Mouse (Mus musculus) midbrain, embryonic 10.5 days (tissue): ENCODE results near the gene Rpl28. TPM values are rescaled to one million over a fixed set of nuclear protein-coding genes. Genes with fewer than 3 reads are reported as not detected.
A peak's percentile ranks its signal among the peaks of the same experiment; 100 is the strongest.
"Not testable (repeated sequence)": the region's sequence is repeated elsewhere in the genome, so short reads cannot be mapped to it uniquely, and the experiment has no call there.

Experiments used
- DNase-seq: peaks from one replicate; pipeline ENCODE4 v3.0.0-alpha.2; 2017; ENCODE audit warnings: low spot score
- H3K27ac ChIP-seq: fragments of 300-500 bp; sonication (generic); replicated peaks from 2 replicates; pipeline ENCODE4 v1.5.1; 2016; ENCODE audit warnings: mild to moderate bottlenecking
- H3K27me3 ChIP-seq: fragments of 300-500 bp; sonication (generic); 2 replicates; pipeline ENCODE4 v1.6.1; 2016; ENCODE audit warnings: low read depth, mild to moderate bottlenecking; ENCODE audit not compliant: poor library complexity, severe bottlenecking
- H3K36me3 ChIP-seq: fragments of 300-500 bp; sonication (generic); 2 replicates; pipeline ENCODE4 v1.6.1; 2016; ENCODE audit warnings: mild to moderate bottlenecking, moderate library complexity
- H3K4me1 ChIP-seq: fragments of 300-500 bp; sonication (generic); 2 replicates; pipeline ENCODE4 v1.6.1; 2016
- H3K4me3 ChIP-seq: fragments of 300-500 bp; sonication (generic); 2 replicates; pipeline ENCODE4 v1.5.1; 2016; ENCODE audit warnings: mild to moderate bottlenecking, moderate library complexity
- H3K9me3 ChIP-seq: fragments of 300-500 bp; sonication (generic); replicated peaks from 2 replicates; pipeline ENCODE4 v1.6.1; 2016; ENCODE audit warnings: mild to moderate bottlenecking
- WGBS: fragments of 180-500 bp; shearing (Covaris S2); methylation state at CpG from one replicate; pipeline ENCODE4 v1.1.7; 2016; 5-methylcytosine and 5-hydroxymethylcytosine counted together
- polyA plus RNA-seq: library from polyadenylated mRNA; unstranded; fragments of >200 nt; fragmentation: Nextera tagmentation; extraction: Ambion mirVana; gene quantifications from 2 replicates; pipeline ENCODE4 v1.2.1, GENCODE M21; 2016

The Rpl28 gene
- polyA plus RNA-seq, 1 experiment from 2014 or later = 383 TPM

GRCm38 (mm10) chr7:4789436-4789935 is 3.2 kb upstream of the Rpl28 start, which contains the start of gene Tmem238:
Gene Tmem238, minus strand, starts transcription at chr7:4789656.
- WGBS = 9% methylated on average over 40 of the region's 40 CpGs
- peak within 1 kb of the TSS; percentile 89 for H3K27ac ChIP-seq
- H3K4me3 ChIP-seq = peak within 1 kb of the TSS; percentile 62
- peaks cover 10% of the 10 kb centered on the region for H3K36me3 ChIP-seq
- H3K27me3 ChIP-seq = peaks cover 45% of the 10 kb centered on the region
- no peak for DNase-seq
- H3K9me3 ChIP-seq = no peaks in the 10 kb centered on the region
- H3K4me1 ChIP-seq = peaks cover 24% of the 10 kb centered on the region

GRCm38 (mm10) chr7:4793248-4793647 is 574 bp downstream of the Rpl28 start:
- Histone ChIP-seq H3K27ac (peak overlapping the region; percentile 93), H3K27me3 (peaks cover 26% of the 10 kb centered on the region), H3K4me3 (peak overlapping the region; percentile 80), H3K4me1 (peaks cover 29% of the 10 kb centered on the region), H3K36me3 (peaks cover 48% of the 10 kb centered on the region)
- H3K9me3 ChIP-seq, DNase-seq: not testable (repeated sequence)
- under 1% methylated on average over 31 of the region's 31 CpGs for WGBS

DNA sequence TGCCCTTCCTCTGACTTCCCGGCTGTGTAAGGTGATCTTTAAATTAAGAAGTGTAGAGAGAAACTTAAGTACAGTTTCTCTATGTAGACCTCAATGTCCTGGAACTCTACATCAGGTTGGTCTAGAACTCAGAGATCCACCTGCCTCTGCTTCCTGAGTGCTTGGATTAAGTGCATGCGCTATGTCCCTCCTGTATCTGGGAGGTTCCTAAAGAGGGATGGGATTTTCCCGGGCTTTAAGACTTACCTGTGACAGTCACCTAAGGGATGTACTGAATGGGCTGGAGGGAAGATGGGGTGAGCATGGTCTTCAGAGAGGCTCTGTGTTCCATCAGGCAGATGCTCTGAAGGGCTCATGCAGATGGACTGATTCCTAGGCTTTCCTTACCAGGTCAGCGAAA is 1.0 kb downstream of the Rpl28 start:
- Histone ChIP-seq H3K4me1 (peaks cover 26% of the 10 kb centered on the region), H3K9me3 (no peaks in the 10 kb centered on the region), H3K27ac (peak overlapping the region; percentile 93), H3K36me3 (peaks cover 49% of the 10 kb centered on the region), H3K4me3 (peak overlapping the region; percentile 80), H3K27me3 (peaks cover 22% of the 10 kb centered on the region)
- WGBS = 39% methylated on average over 4 of the region's 4 CpGs
- DNase-seq = no peak

DNA sequence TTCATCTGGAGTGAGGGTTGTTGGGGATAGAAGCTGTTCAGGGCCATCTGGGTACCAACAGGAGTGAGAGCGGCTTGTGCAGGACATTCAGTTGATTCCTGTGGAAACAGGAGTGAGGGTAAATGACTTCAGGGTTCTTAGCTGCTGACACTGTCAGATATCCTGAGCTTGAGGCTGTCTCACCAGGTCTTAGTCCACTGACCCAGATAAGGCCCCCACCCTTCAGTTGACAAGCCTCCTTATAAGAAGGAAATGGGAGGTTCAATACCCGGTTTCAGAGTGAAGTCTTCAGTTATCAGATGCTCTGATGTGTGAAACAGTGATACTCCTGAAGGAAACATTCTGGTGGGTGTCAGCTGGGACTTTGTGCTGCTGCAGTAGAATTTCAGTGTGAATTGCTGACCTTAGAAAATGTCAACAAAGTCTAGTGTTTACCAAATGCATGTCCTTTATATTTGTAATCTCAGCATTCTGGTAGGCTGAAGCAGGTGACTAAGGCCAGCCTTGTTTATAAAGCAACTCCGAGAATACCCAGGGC is 2.0 kb downstream of the Rpl28 start:
- peaks cover 51% of the 10 kb centered on the region for H3K36me3 ChIP-seq
- no peak for DNase-seq
- H3K9me3 ChIP-seq = no peaks in the 10 kb centered on the region
- H3K4me1 ChIP-seq = peaks cover 15% of the 10 kb centered on the region
- peak overlapping the region; percentile 80 for H3K4me3 ChIP-seq
- WGBS = 88% methylated on average over 3 of the region's 3 CpGs
- H3K27ac ChIP-seq = no peak overlapping the region
- H3K27me3 ChIP-seq = peaks cover 12% of the 10 kb centered on the region

DNA sequence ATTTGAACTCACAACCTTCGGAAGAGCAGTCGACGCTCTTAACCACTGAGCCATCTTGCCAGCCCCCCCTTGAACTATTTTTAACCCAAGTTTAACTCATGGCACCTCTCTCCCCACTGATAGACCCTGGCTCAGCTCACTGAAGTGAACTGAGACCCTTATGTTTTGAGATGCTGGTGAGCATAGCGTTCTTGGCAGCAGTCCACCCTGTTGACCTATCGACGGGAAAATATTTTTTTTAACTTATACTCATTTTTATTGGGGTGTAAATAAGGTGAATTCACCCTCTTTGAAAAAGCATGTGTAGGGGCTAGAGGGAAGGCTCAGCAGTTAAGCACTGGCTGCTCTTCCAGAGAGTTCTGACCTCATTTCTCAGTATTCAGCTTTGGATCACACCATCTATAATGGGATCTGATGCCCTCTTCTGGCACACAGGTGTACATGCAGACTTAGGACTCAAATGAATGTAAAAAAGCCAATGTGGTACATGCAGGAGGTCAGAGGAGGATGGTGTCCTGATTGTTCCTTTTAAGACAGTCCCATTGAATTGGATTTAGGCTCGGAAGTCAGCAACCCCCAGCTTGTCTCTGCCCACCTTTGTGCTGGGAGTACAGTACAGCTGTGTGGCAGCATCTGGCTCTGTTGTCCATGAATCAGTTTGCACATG is 3.2 kb downstream of the Rpl28 start:
- WGBS = 73% methylated on average over 7 of the region's 7 CpGs
- no peaks in the 10 kb centered on the region for H3K9me3 ChIP-seq
- DNase-seq = no peak
- H3K27ac ChIP-seq = no peak overlapping the region
- H3K27me3 ChIP-seq = peaks cover 1% of the 10 kb centered on the region; the same call in 1 of the 2 replicates
- peaks cover 51% of the 10 kb centered on the region for H3K36me3 ChIP-seq
- no peak overlapping the region for H3K4me3 ChIP-seq
- peaks cover 15% of the 10 kb centered on the region for H3K4me1 ChIP-seq

- DNase-seq = no peak
- no peaks in the 10 kb centered on the region for H3K27me3 ChIP-seq
- no peaks in the 10 kb centered on the region for H3K4me1 ChIP-seq
- peaks cover 51% of the 10 kb centered on the region for H3K36me3 ChIP-seq
- no peak overlapping the region for H3K4me3 ChIP-seq
- H3K27ac ChIP-seq = no peak overlapping the region
- no peaks in the 10 kb centered on the region for H3K9me3 ChIP-seq
Observed at GRCm38 (mm10) chr7:4802247-4802646, 9.6 kb downstream of the Rpl28 start.

- Histone ChIP-seq H3K27me3 (no peaks in the 10 kb centered on the region), H3K9me3 (no peaks in the 10 kb centered on the region), H3K27ac (no peak overlapping the region), H3K4me3 (no peak overlapping the region), H3K36me3 (peaks cover 75% of the 10 kb centered on the region), H3K4me1 (peaks cover 29% of the 10 kb centered on the region)
- no peak for DNase-seq
- 95% methylated on average over 7 of the region's 7 CpGs for WGBS
Observed at GRCm38 (mm10) chr7:4806716-4807115, 14.0 kb downstream of the Rpl28 start.

- not testable (repeated sequence) for H3K9me3 ChIP-seq, H3K27me3 ChIP-seq, DNase-seq
- Histone ChIP-seq H3K36me3 (peaks cover 49% of the 10 kb centered on the region), H3K27ac (peak overlapping the region; percentile 97), H3K4me3 (peak overlapping the region; percentile 83), H3K4me1 (peaks cover 36% of the 10 kb centered on the region)
- WGBS = 47% methylated on average over 10 of the region's 10 CpGs
Observed at GRCm38 (mm10) chr7:4811131-4811530, 18.5 kb downstream of the Rpl28 start.

- Histone ChIP-seq H3K4me1 (peaks cover 36% of the 10 kb centered on the region), H3K9me3 (no peaks in the 10 kb centered on the region), H3K4me3 (peak overlapping the region; percentile 83), H3K27ac (peak overlapping the region; percentile 97), H3K27me3 (no peaks in the 10 kb centered on the region), H3K36me3 (peaks cover 41% of the 10 kb centered on the region)
- under 1% methylated on average over 36 of the region's 36 CpGs for WGBS
- DNase-seq = peak; percentile 60
Observed at GRCm38 (mm10) chr7:4811842-4812302, 19.2 kb downstream of the Rpl28 start.

GRCm38 (mm10) chr7:4812303-4813104 is 19.8 kb downstream of the Rpl28 start, which contains the start of gene Ube2s:
Gene Ube2s, minus strand, starts transcription at chr7:4812590.
- H3K27ac ChIP-seq = peak within 1 kb of the TSS; percentile 97
- no peaks in the 10 kb centered on the region for H3K27me3 ChIP-seq
- H3K36me3 ChIP-seq = peaks cover 35% of the 10 kb centered on the region
- peaks cover 36% of the 10 kb centered on the region for H3K4me1 ChIP-seq
- DNase-seq = peak; percentile 98
- no peaks in the 10 kb centered on the region for H3K9me3 ChIP-seq
- WGBS = under 1% methylated on average over 62 of the region's 62 CpGs
- peak within 1 kb of the TSS; percentile 83 for H3K4me3 ChIP-seq

DNA sequence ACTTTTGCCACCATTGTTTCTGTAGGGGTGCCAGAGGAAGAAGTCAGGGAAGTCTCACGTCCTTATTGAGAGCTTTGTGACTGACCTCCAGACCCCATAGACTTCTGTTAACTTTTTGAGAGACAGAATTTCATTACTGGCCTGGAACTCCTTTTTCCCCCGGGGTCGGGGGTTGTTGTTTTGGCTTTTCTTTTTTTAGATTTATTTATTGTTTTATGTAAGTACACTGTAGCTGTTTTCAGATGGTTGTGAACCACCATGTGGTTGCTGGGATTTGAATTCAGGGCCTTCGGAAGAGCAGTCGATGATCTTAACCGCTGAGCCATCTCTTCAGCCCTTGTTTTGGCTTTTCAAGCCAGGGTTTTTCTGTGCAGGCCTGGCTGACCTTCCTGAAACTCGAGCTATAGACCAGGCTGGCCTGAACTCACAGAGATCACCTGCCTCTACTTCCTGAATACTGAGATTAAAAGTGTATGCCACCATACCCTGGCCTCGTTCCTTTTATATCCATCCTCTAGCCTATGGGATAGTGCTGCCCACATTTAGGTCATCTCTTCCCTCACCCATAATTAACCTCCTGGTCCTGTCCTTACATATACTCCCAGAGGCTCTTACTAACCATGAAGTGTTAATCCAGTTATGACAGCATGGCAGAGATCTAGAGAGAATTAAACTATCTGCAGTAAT is 20.6 kb downstream of the Rpl28 start:
- Histone ChIP-seq H3K4me1 (peaks cover 40% of the 10 kb centered on the region), H3K36me3 (peaks cover 30% of the 10 kb centered on the region), H3K27me3 (no peaks in the 10 kb centered on the region), H3K9me3 (no peaks in the 10 kb centered on the region), H3K27ac (peak overlapping the region; percentile 97), H3K4me3 (peak overlapping the region; percentile 83)
- 27% methylated on average over 8 of the region's 8 CpGs for WGBS
- no peak for DNase-seq

- peaks cover 11% of the 10 kb centered on the region for H3K4me1 ChIP-seq
- no peak for DNase-seq
- no peaks in the 10 kb centered on the region for H3K9me3 ChIP-seq
- no peaks in the 10 kb centered on the region for H3K36me3 ChIP-seq
- no peak overlapping the region for H3K27ac ChIP-seq
- no peaks in the 10 kb centered on the region for H3K27me3 ChIP-seq
- H3K4me3 ChIP-seq = no peak overlapping the region
Observed at GRCm38 (mm10) chr7:4816559-4816958, 23.9 kb downstream of the Rpl28 start.
